Mouse (Mus musculus) embryo, embryonic 10 days (tissue): Measurements from ENCODE around the gene Gm14781.
"Not testable (repeated sequence)": the region's sequence is repeated elsewhere in the genome, so short reads cannot be mapped to it uniquely, and the experiment has no call there.

Source experiments
- DNase-seq: peaks from one replicate; pipeline ENCODE4 v3.0.0-alpha.2; 2015; ENCODE audit warnings: low spot score

The Gm14781 gene

GRCm38 (mm10) chrX:91631894-91632293 lies at the start of gene Gm14781:
Gene Gm14781, plus strand, starts transcription at chrX:91632194.
- not testable (repeated sequence) for DNase-seq

GRCm38 (mm10) chrX:91654964-91655575 lies 23.1 kb downstream of the Gm14781 start:
- DNase-seq = not testable (repeated sequence)
